Mouse (Mus musculus): ENCODE data around the gene Olfr643.

The Olfr643 gene

DNA sequence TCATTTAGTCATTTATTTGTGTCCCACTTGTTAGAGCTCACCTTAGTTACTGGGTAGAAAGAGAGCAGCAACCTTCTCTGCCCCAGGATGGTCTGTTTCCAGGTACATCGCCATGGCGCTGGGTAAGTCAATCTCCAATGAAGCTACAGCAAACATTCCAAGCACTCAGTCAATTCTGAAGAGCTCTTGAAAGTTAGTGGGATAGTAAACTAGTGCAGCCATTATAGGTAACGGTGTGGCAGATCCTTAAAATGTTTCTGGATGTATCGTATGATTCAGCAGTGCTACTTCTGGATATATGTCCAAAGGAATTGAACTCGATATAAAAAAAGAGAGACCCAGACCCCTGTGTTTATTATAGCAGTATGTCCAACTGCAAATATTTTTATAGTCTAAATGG lies at the start of gene Olfr643:
Gene Olfr643 (minus strand): TSS at position 101 of the 400 bp plus-strand sequence.
- DNase-seq (ENCODE audit: low read depth, low spot score): no peak

DNA sequence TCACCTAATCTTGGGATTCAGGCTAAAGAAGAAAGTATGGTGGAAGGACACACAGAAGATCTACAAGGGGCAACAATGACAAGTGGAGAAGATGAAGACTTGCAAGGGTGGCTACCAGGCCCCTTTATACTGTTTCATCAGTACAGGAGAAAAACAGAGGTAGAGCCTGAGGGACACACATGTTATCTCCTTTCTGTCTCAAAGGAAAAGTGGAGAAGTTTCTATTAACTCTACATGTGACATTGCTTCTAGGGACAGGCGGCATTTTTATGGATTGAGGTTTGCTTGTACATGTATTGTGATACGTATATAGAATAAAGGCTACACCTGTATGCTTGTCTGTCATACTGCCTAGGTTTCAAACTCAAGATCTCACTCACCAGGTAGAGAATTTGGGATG lies 46.1 kb upstream of the Olfr643 start, which contains the start of gene Olfr648:
Gene Olfr648 (minus strand): TSS at position 101 of the 400 bp plus-strand sequence.
- DNase-seq (ENCODE audit: low read depth, low spot score): no peak

DNA sequence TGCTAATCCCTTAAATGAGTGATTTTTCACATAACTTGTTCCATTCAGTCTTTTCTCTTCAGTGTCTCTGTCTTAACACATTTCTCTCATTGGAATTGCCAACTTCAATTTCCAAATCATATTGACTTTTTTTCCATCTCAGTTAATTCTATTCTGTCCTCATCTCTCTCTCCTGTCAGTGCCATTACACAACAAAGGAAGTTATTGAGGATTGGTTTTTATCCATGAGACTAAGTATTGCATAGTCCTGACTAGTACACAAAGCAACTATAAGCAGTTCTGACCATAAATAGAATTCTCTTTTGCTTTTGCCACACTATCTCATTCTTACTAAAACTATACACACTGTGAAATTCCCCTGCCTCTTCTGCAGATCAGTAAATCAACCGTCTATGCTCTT lies 41.9 kb upstream of the Olfr643 start:
- no peak for DNase-seq (ENCODE audit: low read depth, low spot score)

DNA sequence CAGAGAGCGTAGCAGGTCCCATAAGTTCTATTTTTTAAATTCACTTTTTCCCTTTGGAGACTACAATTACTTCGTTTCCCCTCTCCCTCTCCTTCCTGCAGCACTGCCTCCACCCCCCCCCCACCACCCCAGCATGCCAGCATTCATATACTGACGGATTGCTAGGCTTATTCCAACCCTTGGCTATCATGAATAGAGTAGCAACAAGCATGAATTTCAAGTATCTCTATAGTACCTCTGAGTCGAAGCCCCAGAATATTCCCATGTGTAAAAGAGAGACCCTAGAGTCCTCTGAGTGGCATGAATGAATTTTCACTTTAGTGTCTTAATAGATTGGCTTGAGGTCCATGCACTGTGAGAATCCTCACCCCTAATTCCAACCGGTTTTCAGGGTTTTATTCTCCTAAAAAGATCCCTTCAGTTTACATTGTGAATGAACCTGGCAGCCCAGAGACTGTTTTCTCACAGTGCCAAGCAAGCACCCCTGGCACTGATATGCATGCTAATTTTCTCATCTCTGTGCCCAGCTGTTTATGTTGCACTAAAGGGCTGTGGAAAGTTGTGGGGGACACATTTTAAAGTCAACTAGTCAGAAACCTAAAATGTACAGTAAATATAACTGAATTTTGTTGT lies 41.3 kb upstream of the Olfr643 start:
- DNase-seq (ENCODE audit: low read depth, low spot score): no peak

DNA sequence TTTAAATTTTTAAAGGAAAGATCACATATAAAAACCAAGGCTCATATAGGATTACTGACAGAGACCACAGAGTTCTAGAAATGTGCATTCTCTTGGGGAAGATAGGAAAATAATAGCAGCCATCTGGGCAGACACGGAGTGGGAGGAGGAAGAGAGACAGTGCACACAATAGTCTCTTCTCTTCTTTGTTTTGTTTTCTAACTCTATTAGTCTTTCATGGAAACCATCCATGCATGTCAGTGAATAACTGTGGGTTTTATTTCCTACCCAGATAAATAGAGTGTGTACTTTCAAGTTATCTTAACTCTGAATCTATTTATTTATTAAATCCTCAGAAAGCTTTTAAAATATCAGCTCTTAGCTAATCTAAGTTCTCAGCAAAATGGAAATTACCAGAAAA lies 37.9 kb upstream of the Olfr643 start:
- DNase-seq (ENCODE audit: low read depth, low spot score): no peak

DNA sequence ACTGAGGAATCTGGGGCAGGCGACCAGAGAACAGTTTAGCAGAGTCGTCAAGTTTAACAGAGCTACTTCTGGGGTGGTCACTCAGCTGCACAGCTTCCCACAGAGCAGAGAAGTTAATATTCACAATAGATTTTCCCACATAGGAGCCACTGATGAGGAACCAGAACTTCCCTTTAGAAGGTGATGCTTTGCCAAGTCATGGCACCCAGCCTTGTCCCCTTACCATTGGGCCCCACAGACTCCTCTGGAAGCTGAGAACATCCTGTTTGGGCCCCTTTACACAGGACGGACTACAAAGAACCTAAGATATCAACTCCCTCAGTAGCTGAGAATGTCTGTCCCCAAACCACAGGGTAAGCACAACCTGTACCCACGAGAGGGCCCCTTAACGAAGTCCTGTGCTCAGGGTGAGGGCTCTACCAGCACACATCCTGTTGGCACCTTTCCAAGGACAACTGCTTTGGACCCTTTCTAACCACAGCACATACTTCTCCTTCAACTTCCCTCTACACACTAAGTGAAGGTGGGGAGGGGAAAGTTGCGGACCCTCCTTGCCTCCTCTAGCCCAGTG lies 32.5 kb upstream of the Olfr643 start:
- DNase-seq (ENCODE audit: low read depth, low spot score): peak; percentile 15

DNA sequence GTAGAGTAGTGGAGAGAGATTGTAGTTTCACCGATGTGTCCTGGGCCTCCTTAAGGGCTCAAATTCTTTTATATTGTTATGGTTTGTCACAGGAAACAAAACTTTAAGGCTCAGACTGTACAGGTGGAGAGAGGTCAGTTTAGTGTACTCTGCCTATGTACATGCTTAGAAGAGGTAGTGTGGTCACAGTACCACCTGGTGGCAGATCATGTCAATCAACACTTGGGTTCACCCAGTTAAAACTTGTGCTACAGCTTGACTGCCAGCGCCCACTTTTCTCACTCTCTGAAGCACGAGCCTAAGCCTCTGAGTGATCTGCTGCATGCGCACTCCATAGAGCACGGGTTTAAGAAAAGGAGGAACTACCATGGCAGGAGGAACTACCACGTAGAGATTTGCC lies 29.9 kb upstream of the Olfr643 start:
- no peak for DNase-seq (ENCODE audit: low read depth, low spot score)

DNA sequence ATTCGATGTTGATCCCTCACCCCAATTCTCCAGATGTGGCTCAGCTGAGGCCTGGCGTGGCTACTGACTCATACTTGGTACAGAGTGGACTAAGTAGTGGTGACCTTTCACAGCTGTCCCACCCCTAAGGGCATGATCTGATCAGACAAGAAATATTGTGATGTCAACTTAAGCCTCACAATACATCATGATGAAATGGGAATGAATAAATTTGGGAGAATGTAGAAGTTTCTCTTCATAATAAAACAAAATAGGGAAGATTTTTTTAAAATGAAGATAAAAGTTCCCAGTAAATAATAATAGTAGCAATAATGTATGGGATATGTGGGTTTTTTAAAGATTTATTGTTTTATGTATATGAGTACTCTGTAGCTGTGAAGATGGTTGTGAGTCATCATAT lies 13.3 kb upstream of the Olfr643 start, which contains the start of gene Ubqlnl:
Gene Ubqlnl (minus strand): TSS at position 101 of the 400 bp plus-strand sequence.
- DNase-seq (ENCODE audit: low read depth, low spot score): no peak

DNA sequence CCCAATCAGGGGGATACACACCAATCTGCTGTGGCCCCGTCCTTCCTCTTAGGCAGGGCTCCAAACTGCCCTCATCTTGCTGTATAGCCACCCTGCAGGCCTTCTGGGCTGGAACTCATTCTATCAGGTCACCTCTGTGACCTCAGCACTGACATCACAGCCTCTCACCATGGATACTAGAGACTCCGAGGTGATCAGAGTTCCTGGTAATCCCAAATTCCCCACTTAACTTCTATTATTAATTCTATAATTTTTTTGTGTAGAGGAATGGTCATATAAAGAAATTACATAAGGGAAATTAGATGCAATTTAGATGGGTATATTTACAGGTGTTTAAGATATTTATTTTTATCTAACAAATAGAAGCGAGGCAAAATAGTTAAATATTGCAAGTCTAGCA lies 6.0 kb upstream of the Olfr643 start, which contains the start of gene Ubqln3:
Gene Ubqln3 (minus strand): TSS at position 101 of the 400 bp plus-strand sequence.
- DNase-seq (ENCODE audit: low read depth, low spot score): no peak

- no peak for DNase-seq (ENCODE audit: low read depth, low spot score)
These were observed 7.5 kb downstream of the Olfr643 start, which contains the start of gene Ubqln5 for GRCm38 (mm10) chr7:104129726-104130125. Gene Ubqln5, minus strand, starts transcription at chr7:104129826.

DNA sequence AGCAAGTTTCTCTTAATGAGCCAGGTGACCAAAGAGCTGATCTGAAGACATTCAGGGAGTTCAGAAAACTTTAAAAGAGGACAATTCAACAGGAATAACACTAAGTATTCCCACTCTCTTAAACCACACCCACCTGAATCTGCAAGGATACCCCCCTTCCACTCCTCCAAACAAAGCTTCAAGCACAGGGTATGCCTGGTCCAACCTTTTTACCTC lies 32.5 kb downstream of the Olfr643 start, which contains the start of gene Olfr646:
Gene Olfr646 (plus strand): TSS at position 117 of the 216 bp plus-strand sequence.
- no peak for DNase-seq (ENCODE audit: low read depth, low spot score)

DNA sequence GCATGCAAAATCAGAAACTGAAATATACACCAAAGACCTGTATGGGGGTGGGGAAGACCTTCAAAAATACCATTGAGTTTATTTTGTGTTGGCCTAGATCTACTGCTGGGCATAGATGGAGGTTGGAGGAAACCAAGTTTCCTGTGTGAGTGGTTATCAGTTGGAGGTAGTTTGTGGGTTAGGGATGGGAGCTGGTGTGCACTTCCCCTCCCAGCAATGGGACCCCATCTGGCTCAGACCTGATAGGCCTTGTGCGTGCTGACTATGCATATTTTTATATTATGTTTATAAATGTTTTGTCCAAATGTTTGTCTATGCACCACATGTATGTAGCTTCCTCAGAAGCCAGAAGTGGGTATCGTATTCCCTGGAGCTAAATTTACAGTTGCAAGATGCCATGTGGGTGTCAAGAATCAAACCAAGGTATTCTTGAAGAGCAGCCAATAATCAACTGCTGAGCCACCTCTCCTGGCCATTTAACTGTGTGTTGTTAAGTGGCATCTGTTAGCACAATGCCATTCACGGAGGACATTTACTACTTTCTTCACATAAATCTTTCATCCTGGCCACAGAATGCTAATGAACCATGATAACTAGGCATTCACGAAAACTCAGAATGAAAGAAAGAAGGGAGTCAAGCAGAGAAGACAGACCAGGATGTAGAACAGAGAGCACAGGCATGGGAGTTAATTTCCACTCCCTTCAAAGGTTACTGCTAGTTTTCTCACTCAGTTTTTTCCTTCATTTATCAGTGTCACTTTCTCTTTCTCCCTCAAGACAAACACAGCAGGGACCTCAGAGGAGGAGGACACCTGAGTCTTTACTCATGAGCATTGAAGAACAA lies 33.1 kb downstream of the Olfr643 start:
- no peak for DNase-seq (ENCODE audit: low read depth, low spot score)

- no peak for DNase-seq (ENCODE audit: low read depth, low spot score)
These were observed 51.8 kb downstream of the Olfr643 start, which contains the start of gene Olfr645 for GRCm38 (mm10) chr7:104085365-104085764. Gene Olfr645, minus strand, starts transcription at chr7:104085465.

- no peak for DNase-seq (ENCODE audit: low read depth, low spot score)
These were observed 65.4 kb downstream of the Olfr643 start, which contains the start of gene Olfr644 for GRCm38 (mm10) chr7:104071769-104072168. Gene Olfr644, minus strand, starts transcription at chr7:104071869.

- DNase-seq (ENCODE audit: low read depth, low spot score): no peak
These were observed 75.9 kb downstream of the Olfr643 start, which contains the start of gene 4930516K23Rik for GRCm38 (mm10) chr7:104061345-104061744. Gene 4930516K23Rik, minus strand, starts transcription at chr7:104061445.

DNA sequence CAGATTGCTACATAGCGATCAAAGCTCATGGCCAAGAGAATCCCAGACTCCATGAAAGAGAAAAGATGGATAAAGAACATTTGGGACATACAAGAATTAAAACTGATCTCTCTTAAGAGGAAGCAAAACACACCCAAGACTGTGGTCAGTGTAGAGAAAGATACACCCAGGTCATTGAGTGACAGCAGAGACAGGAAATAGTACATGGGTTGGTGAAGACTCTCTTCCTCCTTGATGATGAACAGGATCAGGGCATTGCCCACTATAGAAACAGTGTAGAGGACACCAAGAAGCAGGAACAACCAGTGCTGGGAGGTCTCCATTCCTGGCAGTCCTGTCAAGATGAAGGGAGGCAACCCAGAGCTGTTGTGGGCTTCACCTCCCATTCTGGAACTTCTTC lies 78.0 kb downstream of the Olfr643 start:
- DNase-seq (ENCODE audit: low read depth, low spot score): no peak

DNA sequence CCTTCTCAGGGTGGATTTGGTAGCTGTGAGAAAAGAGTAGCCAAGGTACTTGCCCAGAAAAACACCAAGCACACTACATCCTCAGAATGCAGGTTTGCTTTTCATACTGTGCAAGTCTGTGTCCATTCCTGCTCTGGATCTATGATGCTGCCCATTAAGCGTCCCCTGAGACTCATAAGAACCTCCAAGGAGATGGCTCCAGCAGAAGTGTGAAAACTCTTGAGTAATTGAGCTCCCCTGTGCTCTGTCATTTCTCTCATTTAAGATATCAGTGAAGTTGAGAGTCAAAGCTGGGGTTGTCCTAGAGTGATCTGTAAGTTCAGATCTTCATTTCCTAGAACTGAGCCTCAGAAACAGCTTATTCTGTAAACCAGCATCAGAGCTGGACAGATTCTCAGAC lies 84.6 kb downstream of the Olfr643 start, which contains the start of gene Olfr642:
Gene Olfr642 (minus strand): TSS at position 101 of the 400 bp plus-strand sequence.
- DNase-seq (ENCODE audit: low read depth, low spot score): no peak

DNA sequence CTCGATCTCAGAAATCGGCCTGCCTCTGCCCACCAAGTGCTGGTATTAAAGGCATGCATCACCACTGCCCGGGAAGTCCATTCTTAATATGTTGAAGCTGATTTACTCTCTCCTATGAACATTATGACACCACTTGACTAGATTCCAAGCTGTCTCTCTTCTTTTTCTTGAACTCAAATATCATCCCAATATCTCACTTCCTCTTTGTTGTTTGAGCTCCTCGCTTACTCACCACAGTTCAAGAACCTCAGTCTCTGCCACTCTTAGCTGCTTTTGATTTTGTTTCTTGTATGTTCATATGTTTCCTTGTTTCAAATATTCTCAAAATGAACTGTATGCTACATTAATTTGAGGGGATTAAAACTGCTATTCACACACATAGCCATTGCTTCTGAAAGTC lies 86.5 kb downstream of the Olfr643 start:
- no peak for DNase-seq (ENCODE audit: low read depth, low spot score)

- DNase-seq (ENCODE audit: low read depth, low spot score): no peak
These were observed 102.1 kb downstream of the Olfr643 start, which contains the start of gene Olfr641 for GRCm38 (mm10) chr7:104035145-104035544. Gene Olfr641, plus strand, starts transcription at chr7:104035445.

- no peak for DNase-seq (ENCODE audit: low read depth, low spot score)
These were observed 110.2 kb downstream of the Olfr643 start for GRCm38 (mm10) chr7:104026978-104027377.

GRCm38 (mm10) chr7:104025473-104025872 lies 111.7 kb downstream of the Olfr643 start, which contains the start of gene Olfr640:
Gene Olfr640, minus strand, starts transcription at chr7:104025573.
- DNase-seq (ENCODE audit: low read depth, low spot score): no peak

GRCm38 (mm10) chr7:104021651-104022050 lies 115.6 kb downstream of the Olfr643 start:
- no peak for DNase-seq (ENCODE audit: low read depth, low spot score)
